Mouse (Mus musculus): Measurements from ENCODE around the gene Ubox5. TPM values are rescaled to one million over a fixed set of nuclear protein-coding genes. Genes with fewer than 3 reads are reported as not detected.

Gene Ubox5
- 9.6 and 10.7 TPM in 2 replicates for polyA plus RNA-seq (2015; fragmentation: Nextera tagmentation; extraction: Ambion mirVana)

DNA sequence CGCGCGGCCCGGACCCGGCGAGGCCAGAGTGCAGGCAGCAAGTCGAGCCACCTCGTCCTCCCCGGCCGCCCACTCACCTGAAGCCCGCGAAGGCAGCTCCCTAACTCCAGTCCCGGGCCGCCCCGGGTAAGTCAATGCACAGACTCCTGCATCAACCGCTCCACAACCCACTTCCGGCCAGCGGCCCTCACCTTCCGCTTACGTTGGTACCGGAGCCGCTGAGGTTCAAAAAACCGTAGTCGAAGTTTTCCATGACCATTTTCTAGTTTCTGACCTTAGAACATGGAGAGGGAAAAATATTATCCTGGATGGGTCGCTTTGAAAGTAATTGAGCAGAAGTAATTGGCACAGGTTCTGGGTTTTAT lies at the start of gene Ubox5, which contains the start of gene Fastkd5:
TSS of gene Ubox5 (minus strand) at position 200 of the 365 bp plus-strand sequence.
TSS of gene Fastkd5 (minus strand) at position 189 of the 365 bp plus-strand sequence.
- peak within 1 kb of the TSS; percentile 77 for H3K27ac ChIP-seq (ENCODE audit: low read length)
- H3K4me2 ChIP-seq (ENCODE audit: low read depth, low read length) = peak within 1 kb of the TSS; percentile 99
- H3K36me3 ChIP-seq (ENCODE audit: control insufficient read depth, insufficient read depth, low read length) = peaks cover 5% of the 10 kb centered on the region; the same call in 1 of the 2 replicates
- ATAC-seq (ENCODE audit: insufficient read depth, low FRiP score) = peak; percentile 81
- H3K9ac ChIP-seq (ENCODE audit: low read length) = peak within 1 kb of the TSS; percentile 96
- peaks cover 7% of the 10 kb centered on the region for H3K27me3 ChIP-seq (ENCODE audit: control insufficient read depth, insufficient read depth, low read length)
- H3K4me3 ChIP-seq (replicated peaks; ENCODE audit: low read length) = peak within 1 kb of the TSS; percentile 96
- no peaks in the 10 kb centered on the region for H3K9me3 ChIP-seq (replicated peaks; ENCODE audit: control insufficient read depth, low read length)
- WGBS = under 1% methylated on average over 25 of the region's 25 CpGs
- H3K4me1 ChIP-seq (ENCODE audit: control insufficient read depth, insufficient read depth, low read length) = peaks cover 16% of the 10 kb centered on the region

DNA sequence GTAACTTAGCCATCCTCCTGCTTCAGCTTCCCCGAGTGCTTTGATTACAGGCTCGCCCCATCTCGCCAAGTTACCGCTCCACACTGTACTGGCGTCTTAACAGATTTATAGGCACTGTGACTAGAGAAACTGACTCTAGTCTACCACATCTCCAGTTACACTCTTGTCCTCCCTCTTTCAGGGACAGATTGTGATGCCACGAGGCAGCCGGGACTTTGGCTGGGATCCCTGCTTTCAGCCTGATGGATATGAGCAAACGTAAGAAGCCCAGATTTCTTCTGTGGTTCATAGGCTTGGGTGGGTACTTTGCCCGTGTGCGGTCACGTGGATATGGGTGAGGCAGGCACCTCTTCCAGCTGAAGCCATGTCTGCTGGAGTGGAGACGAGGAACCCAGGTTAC lies 49.3 kb upstream of the Ubox5 start:
- Histone ChIP-seq H3K9me3 (replicated peaks; ENCODE audit: control insufficient read depth, low read length) (no peaks in the 10 kb centered on the region), H3K9ac (ENCODE audit: low read length) (no peak overlapping the region), H3K4me3 (replicated peaks; ENCODE audit: low read length) (no peak overlapping the region), H3K4me1 (ENCODE audit: control insufficient read depth, insufficient read depth, low read length) (no peaks in the 10 kb centered on the region), H3K36me3 (ENCODE audit: control insufficient read depth, insufficient read depth, low read length) (peaks cover 17% of the 10 kb centered on the region), H3K27me3 (ENCODE audit: control insufficient read depth, insufficient read depth, low read length) (no peaks in the 10 kb centered on the region), H3K27ac (ENCODE audit: low read length) (no peak overlapping the region), H3K4me2 (ENCODE audit: low read depth, low read length) (no peak overlapping the region)
- 91% methylated on average over 12 of the region's 12 CpGs for WGBS
- no peak for ATAC-seq (ENCODE audit: insufficient read depth, low FRiP score)

DNA sequence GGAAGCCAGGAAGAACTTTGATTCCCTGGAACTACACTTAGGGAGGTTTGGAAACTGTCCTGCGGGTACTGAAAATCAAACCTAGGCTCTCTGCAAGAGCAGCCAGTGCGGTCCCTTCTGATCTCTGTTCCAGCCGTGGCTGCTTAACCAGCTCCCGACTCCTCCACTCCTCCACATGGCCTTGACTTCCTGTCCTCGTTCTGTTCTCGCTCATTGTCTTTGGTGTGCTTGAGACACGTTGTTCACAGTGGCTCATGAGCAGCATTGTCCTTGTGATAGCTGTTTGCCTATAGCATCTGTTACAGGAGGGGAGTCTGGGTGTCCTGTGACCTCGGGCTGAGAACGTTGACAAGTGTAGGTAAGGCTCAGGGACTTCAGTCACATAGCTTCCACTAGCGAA lies 47.4 kb upstream of the Ubox5 start:
- H3K4me3 ChIP-seq (replicated peaks; ENCODE audit: low read length) = no peak overlapping the region
- H3K4me1 ChIP-seq (ENCODE audit: control insufficient read depth, insufficient read depth, low read length) = no peaks in the 10 kb centered on the region
- no peak overlapping the region for H3K9ac ChIP-seq (ENCODE audit: low read length)
- H3K27ac ChIP-seq (ENCODE audit: low read length) = no peak overlapping the region
- no peaks in the 10 kb centered on the region for H3K9me3 ChIP-seq (replicated peaks; ENCODE audit: control insufficient read depth, low read length)
- no peak for ATAC-seq (ENCODE audit: insufficient read depth, low FRiP score)
- H3K36me3 ChIP-seq (ENCODE audit: control insufficient read depth, insufficient read depth, low read length) = peaks cover 21% of the 10 kb centered on the region
- H3K4me2 ChIP-seq (ENCODE audit: low read depth, low read length) = no peak overlapping the region
- H3K27me3 ChIP-seq (ENCODE audit: control insufficient read depth, insufficient read depth, low read length) = no peaks in the 10 kb centered on the region
- WGBS = 83% methylated on average over 10 of the region's 10 CpGs

DNA sequence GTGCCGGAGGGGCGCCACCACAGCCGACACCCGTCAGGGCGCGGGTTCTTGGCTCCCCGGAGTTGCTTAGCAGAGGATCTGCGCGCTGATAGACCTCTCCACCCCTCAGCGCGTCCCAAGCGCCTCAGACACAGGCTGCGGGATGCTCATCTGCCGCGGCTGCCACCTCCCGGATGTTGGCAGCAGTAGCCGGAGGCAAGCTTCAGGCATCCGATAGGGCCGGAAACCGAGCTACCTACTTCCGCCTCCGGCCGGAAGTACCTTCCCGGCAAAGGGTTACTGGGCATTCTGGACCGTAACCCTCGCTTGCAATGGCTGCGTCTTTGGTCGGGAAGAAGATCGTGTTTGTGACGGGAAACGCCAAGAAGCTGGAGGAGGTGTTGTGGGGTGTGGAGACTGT lies 37.7 kb upstream of the Ubox5 start, which contains the start of gene Itpa:
TSS of gene Itpa (plus strand) at position 52 of the 400 bp plus-strand sequence.
- peaks cover 20% of the 10 kb centered on the region for H3K4me1 ChIP-seq (ENCODE audit: control insufficient read depth, insufficient read depth, low read length)
- peak within 1 kb of the TSS; percentile 72 for H3K4me3 ChIP-seq (replicated peaks; ENCODE audit: low read length)
- peak; percentile 52 for ATAC-seq (ENCODE audit: insufficient read depth, low FRiP score)
- under 1% methylated on average over 31 of the region's 31 CpGs for WGBS
- peak within 1 kb of the TSS; percentile 81 for H3K27ac ChIP-seq (ENCODE audit: low read length)
- no peaks in the 10 kb centered on the region for H3K27me3 ChIP-seq (ENCODE audit: control insufficient read depth, insufficient read depth, low read length)
- H3K9me3 ChIP-seq (replicated peaks; ENCODE audit: control insufficient read depth, low read length) = no peaks in the 10 kb centered on the region
- peak within 1 kb of the TSS; percentile 86 for H3K4me2 ChIP-seq (ENCODE audit: low read depth, low read length)
- peak within 1 kb of the TSS; percentile 83 for H3K9ac ChIP-seq (ENCODE audit: low read length)
- H3K36me3 ChIP-seq (ENCODE audit: control insufficient read depth, insufficient read depth, low read length) = no peaks in the 10 kb centered on the region

DNA sequence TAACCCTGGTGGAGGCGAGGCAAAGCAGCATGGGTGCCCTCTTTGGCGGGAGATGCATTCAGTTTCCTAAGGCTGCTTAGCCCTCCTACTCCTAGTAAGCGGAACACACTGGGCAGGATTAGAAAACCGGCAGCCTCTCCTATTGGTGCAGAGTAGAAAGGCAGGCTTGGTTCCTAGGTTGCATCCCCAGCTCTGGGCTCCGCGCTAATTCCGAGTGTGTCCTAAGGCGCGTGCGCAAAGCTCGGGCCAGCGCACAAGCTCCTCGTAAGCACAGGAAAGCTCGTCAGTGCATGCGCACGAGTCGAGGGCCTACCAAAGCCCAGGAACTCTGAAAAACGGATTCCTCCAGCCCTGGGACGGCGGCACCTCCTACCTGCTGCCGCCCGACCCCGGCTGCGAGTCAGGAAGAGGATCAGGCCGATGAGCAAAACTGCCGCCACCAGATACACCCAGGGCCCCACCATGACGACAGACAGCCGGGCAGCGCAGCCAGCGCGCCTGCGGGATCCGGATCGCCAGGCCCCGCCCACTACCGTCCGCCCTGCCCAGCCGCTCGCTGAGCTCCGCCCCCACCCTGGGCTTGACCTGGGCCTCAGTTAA lies 34.4 kb upstream of the Ubox5 start, which contains the start of gene Ddrgk1:
TSS of gene Ddrgk1 (minus strand) at position 558 of the 600 bp plus-strand sequence.
- Histone ChIP-seq H3K9ac (ENCODE audit: low read length) (peak within 1 kb of the TSS; percentile 92), H3K36me3 (ENCODE audit: control insufficient read depth, insufficient read depth, low read length) (peaks cover 5% of the 10 kb centered on the region; the same call in 1 of the 2 replicates), H3K27me3 (ENCODE audit: control insufficient read depth, insufficient read depth, low read length) (no peaks in the 10 kb centered on the region), H3K4me1 (ENCODE audit: control insufficient read depth, insufficient read depth, low read length) (peaks cover 20% of the 10 kb centered on the region), H3K4me2 (ENCODE audit: low read depth, low read length) (peak within 1 kb of the TSS; percentile 62), H3K4me3 (replicated peaks; ENCODE audit: low read length) (peak within 1 kb of the TSS; percentile 69), H3K27ac (ENCODE audit: low read length) (peak within 1 kb of the TSS; percentile 99), H3K9me3 (replicated peaks; ENCODE audit: control insufficient read depth, low read length) (no peaks in the 10 kb centered on the region)
- peak; percentile 97 for ATAC-seq (ENCODE audit: insufficient read depth, low FRiP score)
- under 1% methylated on average over 40 of the region's 40 CpGs for WGBS

DNA sequence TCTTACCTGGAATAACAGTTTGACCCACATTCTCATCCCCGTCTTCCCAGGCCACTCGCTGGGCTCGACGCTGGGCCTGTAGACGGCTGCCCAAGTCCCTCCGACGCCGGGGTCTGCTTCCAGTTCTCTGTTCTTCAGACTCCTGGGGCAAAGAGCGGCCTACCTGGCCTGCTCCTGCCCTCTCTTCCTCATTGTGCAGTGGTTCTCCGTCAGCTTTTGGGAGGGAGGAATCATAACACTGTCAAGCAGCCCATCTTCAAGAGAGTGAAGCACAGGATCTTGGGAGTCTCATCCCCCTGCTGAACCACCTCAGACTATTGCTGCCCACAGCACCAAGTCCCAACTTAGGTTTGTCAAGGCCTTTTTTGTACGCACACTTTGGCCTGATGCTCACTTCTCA lies 33.5 kb upstream of the Ubox5 start:
- Histone ChIP-seq H3K27ac (ENCODE audit: low read length) (no peak overlapping the region), H3K4me2 (ENCODE audit: low read depth, low read length) (peak overlapping the region; percentile 62), H3K4me1 (ENCODE audit: control insufficient read depth, insufficient read depth, low read length) (peaks cover 20% of the 10 kb centered on the region), H3K4me3 (replicated peaks; ENCODE audit: low read length) (peak overlapping the region; percentile 69), H3K9me3 (replicated peaks; ENCODE audit: control insufficient read depth, low read length) (no peaks in the 10 kb centered on the region), H3K9ac (ENCODE audit: low read length) (peak overlapping the region; percentile 92), H3K27me3 (ENCODE audit: control insufficient read depth, insufficient read depth, low read length) (no peaks in the 10 kb centered on the region), H3K36me3 (ENCODE audit: control insufficient read depth, insufficient read depth, low read length) (peaks cover 7% of the 10 kb centered on the region; the same call in 1 of the 2 replicates)
- no peak for ATAC-seq (ENCODE audit: insufficient read depth, low FRiP score)
- 91% methylated on average over 11 of the region's 11 CpGs for WGBS

DNA sequence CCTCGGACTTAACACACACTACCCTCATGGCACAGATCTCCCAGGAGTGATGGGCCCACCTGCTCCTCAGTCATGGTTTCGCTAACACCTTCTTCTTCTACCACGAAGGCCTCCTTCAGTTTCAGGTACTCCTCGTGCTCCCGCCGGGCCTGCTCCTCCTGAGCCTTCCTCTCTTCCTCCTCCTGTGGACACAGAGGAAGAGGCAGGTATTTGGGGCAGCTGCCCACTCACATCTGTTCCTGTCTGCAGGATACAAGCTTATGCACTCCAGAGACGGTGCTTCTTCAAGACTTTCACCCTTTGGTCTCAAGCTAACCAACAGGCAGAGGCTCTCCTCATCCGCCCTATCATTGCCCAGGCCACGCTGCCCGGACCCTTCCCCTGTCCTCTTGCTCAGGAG lies 28.7 kb upstream of the Ubox5 start:
- no peak for ATAC-seq (ENCODE audit: insufficient read depth, low FRiP score)
- WGBS = 93% methylated on average over 10 of the region's 10 CpGs
- Histone ChIP-seq H3K27me3 (ENCODE audit: control insufficient read depth, insufficient read depth, low read length) (no peaks in the 10 kb centered on the region), H3K36me3 (ENCODE audit: control insufficient read depth, insufficient read depth, low read length) (peaks cover 21% of the 10 kb centered on the region), H3K4me3 (replicated peaks; ENCODE audit: low read length) (no peak overlapping the region), H3K4me1 (ENCODE audit: control insufficient read depth, insufficient read depth, low read length) (peaks cover 9% of the 10 kb centered on the region), H3K27ac (ENCODE audit: low read length) (no peak overlapping the region), H3K4me2 (ENCODE audit: low read depth, low read length) (no peak overlapping the region), H3K9ac (ENCODE audit: low read length) (no peak overlapping the region), H3K9me3 (replicated peaks; ENCODE audit: control insufficient read depth, low read length) (no peaks in the 10 kb centered on the region)

DNA sequence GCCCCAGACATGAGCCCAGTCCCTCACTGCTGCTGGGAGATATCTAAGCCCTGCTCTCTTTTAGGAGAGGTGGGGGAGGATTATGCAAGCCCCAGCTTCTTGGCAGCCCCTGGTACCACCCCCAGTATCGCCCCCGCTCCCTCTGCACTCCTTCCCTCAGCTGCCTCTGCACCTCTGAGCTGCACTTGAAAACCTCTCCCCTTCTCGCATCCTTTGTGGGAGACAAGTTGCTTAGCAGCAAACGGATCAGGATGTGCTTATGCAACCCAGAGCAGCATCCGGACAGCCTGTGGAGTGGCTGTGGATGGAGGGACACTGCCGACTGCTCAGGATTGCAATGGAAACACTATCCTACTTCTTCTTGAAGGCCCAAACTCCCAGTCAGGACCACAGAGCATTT lies 27.7 kb upstream of the Ubox5 start:
- Histone ChIP-seq H3K36me3 (ENCODE audit: control insufficient read depth, insufficient read depth, low read length) (peaks cover 21% of the 10 kb centered on the region), H3K4me2 (ENCODE audit: low read depth, low read length) (no peak overlapping the region), H3K4me3 (replicated peaks; ENCODE audit: low read length) (no peak overlapping the region), H3K27ac (ENCODE audit: low read length) (no peak overlapping the region), H3K9ac (ENCODE audit: low read length) (no peak overlapping the region), H3K4me1 (ENCODE audit: control insufficient read depth, insufficient read depth, low read length) (no peaks in the 10 kb centered on the region), H3K9me3 (replicated peaks; ENCODE audit: control insufficient read depth, low read length) (no peaks in the 10 kb centered on the region), H3K27me3 (ENCODE audit: control insufficient read depth, insufficient read depth, low read length) (no peaks in the 10 kb centered on the region)
- ATAC-seq (ENCODE audit: insufficient read depth, low FRiP score) = no peak
- 86% methylated on average over 6 of the region's 6 CpGs for WGBS

DNA sequence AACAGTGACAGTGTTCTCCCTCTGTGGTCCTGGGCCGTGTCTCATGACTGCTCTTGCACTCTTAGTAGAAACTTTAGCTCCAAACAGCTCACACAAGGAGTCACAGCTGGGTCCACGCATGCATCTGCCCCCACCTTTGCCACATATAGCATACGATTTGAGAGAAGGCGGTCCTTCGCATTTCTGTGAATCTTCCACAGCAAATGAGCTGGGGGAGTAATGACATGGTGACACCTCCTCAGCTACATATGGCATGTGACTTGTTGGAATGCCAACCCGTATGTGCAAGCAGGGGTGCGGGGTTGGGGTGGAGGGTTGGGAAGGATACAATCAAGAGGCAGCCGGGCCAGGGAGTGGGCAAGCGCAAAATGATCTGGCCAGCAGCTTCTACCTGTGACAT lies 26.7 kb upstream of the Ubox5 start:
- no peak overlapping the region for H3K4me2 ChIP-seq (ENCODE audit: low read depth, low read length)
- no peak for ATAC-seq (ENCODE audit: insufficient read depth, low FRiP score)
- WGBS = 93% methylated on average over 9 of the region's 9 CpGs

More for the DNA sequence above, 26.7 kb upstream of the Ubox5 start:
- peaks cover 21% of the 10 kb centered on the region for H3K36me3 ChIP-seq (ENCODE audit: control insufficient read depth, insufficient read depth, low read length)
- H3K27ac ChIP-seq (ENCODE audit: low read length) = no peak overlapping the region
- no peaks in the 10 kb centered on the region for H3K27me3 ChIP-seq (ENCODE audit: control insufficient read depth, insufficient read depth, low read length)
- H3K9ac ChIP-seq (ENCODE audit: low read length) = no peak overlapping the region
- no peaks in the 10 kb centered on the region for H3K4me1 ChIP-seq (ENCODE audit: control insufficient read depth, insufficient read depth, low read length)
- no peak overlapping the region for H3K4me3 ChIP-seq (replicated peaks; ENCODE audit: low read length)
- no peaks in the 10 kb centered on the region for H3K9me3 ChIP-seq (replicated peaks; ENCODE audit: control insufficient read depth, low read length)
